Mouse (Mus musculus) midbrain, postnatal 0 days (tissue): Measurements from ENCODE around the gene Mas1. TPM values are rescaled to one million over a fixed set of nuclear protein-coding genes. Genes with fewer than 3 reads are reported as not detected.
"Not testable (repeated sequence)": the region's sequence is repeated elsewhere in the genome, so short reads cannot be mapped to it uniquely, and the experiment has no call there.

Experiments
- ATAC-seq: fragments of 200-750 bp; cut with Nextera tagmentation; 2 replicates; pipeline ENCODE4 v1.8.0; 2017; ENCODE audit warnings: moderate number of reproducible peaks, mild to moderate bottlenecking, moderate TSS enrichment, moderate library complexity; ENCODE audit not compliant: low FRiP score
- DNase-seq: peaks from one replicate; pipeline ENCODE4 v3.0.0-alpha.2; 2015; ENCODE audit warnings: low spot score
- H3K27ac ChIP-seq: fragments of 300-500 bp; sonication (generic); 2 replicates; pipeline ENCODE4 v1.5.1; 2014; ENCODE audit warnings: low read depth, mild to moderate bottlenecking, low read length, mixed read lengths
- H3K27me3 ChIP-seq: fragments of 300-500 bp; sonication (generic); 2 replicates; pipeline ENCODE4 v1.6.1; 2014; ENCODE audit warnings: low read length, control low read depth, mixed read lengths; ENCODE audit not compliant: insufficient read depth
- H3K36me3 ChIP-seq: fragments of 300-500 bp; sonication (generic); 2 replicates; pipeline ENCODE4 v1.6.1; 2014; ENCODE audit warnings: low read length, control low read depth, mixed read lengths; ENCODE audit not compliant: insufficient read depth
- H3K4me1 ChIP-seq: fragments of 300-500 bp; sonication (generic); 2 replicates; pipeline ENCODE4 v1.6.1; 2014; ENCODE audit warnings: mild to moderate bottlenecking, control low read depth, antibody characterized with exemption, low read length, mixed read lengths; ENCODE audit not compliant: insufficient read depth
- H3K4me2 ChIP-seq: fragments of 300-500 bp; sonication (generic); 2 replicates; pipeline ENCODE4 v1.6.1; 2014; ENCODE audit warnings: low read depth, mild to moderate bottlenecking, low read length, mixed read lengths; ENCODE audit not compliant: poor library complexity, severe bottlenecking
- H3K4me3 ChIP-seq: fragments of 300-500 bp; sonication (generic); 2 replicates; pipeline ENCODE4 v1.5.1; 2014; ENCODE audit warnings: low read depth, mild to moderate bottlenecking, low read length, moderate library complexity
- H3K9ac ChIP-seq: fragments of 300-500 bp; sonication (generic); replicated peaks from 2 replicates; pipeline ENCODE4 v1.6.1; 2014; ENCODE audit warnings: mild to moderate bottlenecking, low read length, moderate library complexity, mixed read lengths; ENCODE audit not compliant: poor library complexity, severe bottlenecking
- H3K9me3 ChIP-seq: fragments of 300-500 bp; sonication (generic); 2 replicates; pipeline ENCODE4 v1.6.1; 2016; ENCODE audit warnings: low read length, control low read depth
- CTCF ChIP-seq: IDR thresholded peaks from 2 replicates; pipeline ENCODE4 v1.5.1; 2016; ENCODE audit warnings: antibody characterized with exemption, mild to moderate bottlenecking
- WGBS: fragments of 180-500 bp; shearing (Covaris S2); extraction: QIAGEN DNeasy Blood & Tissue Kit; methylation state at CpG from one replicate; pipeline ENCODE4 v1.1.7; 2014; 5-methylcytosine and 5-hydroxymethylcytosine counted together
- polyA plus RNA-seq: library from polyadenylated mRNA; unstranded; fragments of >200 nt; fragmentation: Nextera tagmentation; extraction: Ambion mirVana; gene quantifications from 2 replicates; pipeline ENCODE4 v1.2.1, GENCODE M21; 2015
- total RNA-seq: library from RNA; depleted of rRNA; stranded (reverse); fragments of >200 nt; gene quantifications from 2 replicates; pipeline ENCODE4 v1.2.3, GENCODE M21; 2014

Mas1 gene
- total and polyA plus RNA-seq, 2 experiments from 2014 or later = 0.27 TPM; not detected in 1

- WGBS = 95% methylated on average over 6 of the region's 6 CpGs
- Histone ChIP-seq H3K27me3 (no peaks in the 10 kb centered on the region), H3K4me2 (no peak overlapping the region), H3K4me1 (no peaks in the 10 kb centered on the region), H3K4me3 (no peak overlapping the region), H3K9ac (no peak overlapping the region), H3K27ac (no peak overlapping the region), H3K9me3 (no peaks in the 10 kb centered on the region), H3K36me3 (0 out of 2 replicates have a peak, but pooled peaks cover 12% of the 10 kb centered on the region)
- DNase-seq = no peak
- no peak for TF ChIP-seq CTCF
- ATAC-seq = no peak
Measured at GRCm38 (mm10) chr17:12902291-12902690, 34.3 kb upstream of the Mas1 start.

GRCm38 (mm10) chr17:12898607-12899006, 30.7 kb upstream of the Mas1 start:
- H3K9ac ChIP-seq, H3K4me3 ChIP-seq, H3K27me3 ChIP-seq, ATAC-seq, H3K4me1 ChIP-seq, H3K4me2 ChIP-seq, H3K36me3 ChIP-seq, H3K9me3 ChIP-seq: not testable (repeated sequence)
- DNase-seq = peak; percentile 18
- H3K27ac ChIP-seq = peak overlapping the region; percentile 68; the same call in 1 of the 2 replicates
- 22% methylated on average over 2 of the region's 2 CpGs for WGBS

- Histone ChIP-seq H3K9me3 (no peaks in the 10 kb centered on the region), H3K27ac (no peak overlapping the region), H3K36me3 (no peaks in the 10 kb centered on the region; the same call in 1 of the 2 replicates), H3K4me2 (no peak overlapping the region), H3K9ac (no peak overlapping the region), H3K4me1 (no peaks in the 10 kb centered on the region), H3K27me3 (no peaks in the 10 kb centered on the region), H3K4me3 (no peak overlapping the region)
- 86% methylated on average over 5 of the region's 5 CpGs for WGBS
- DNase-seq (peak; percentile 17), ATAC-seq (peak; percentile 28; the same call in 1 of the 2 replicates)
- no peak for TF ChIP-seq CTCF
Measured at GRCm38 (mm10) chr17:12897674-12898073, 29.7 kb upstream of the Mas1 start.

DNA sequence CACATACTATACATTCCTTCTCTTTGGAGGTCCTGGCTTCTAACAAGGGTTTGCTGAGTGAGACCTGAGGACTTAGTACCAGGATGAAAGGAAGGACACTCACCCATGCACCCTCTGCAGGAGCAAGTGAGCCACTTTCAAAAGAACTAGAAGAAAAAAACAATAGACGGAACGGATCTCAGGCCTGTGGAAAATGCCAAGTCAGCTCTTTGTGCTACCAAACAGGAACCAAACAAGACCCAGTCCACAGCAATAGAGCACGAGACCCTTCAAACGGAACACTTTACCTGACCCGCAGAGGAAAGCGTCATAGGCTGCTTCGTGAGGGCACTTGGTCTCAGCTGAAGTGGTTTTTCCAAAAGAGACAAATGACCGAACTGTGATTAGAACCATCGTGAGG, 24.1 kb upstream of the Mas1 start:
- no peaks in the 10 kb centered on the region for H3K4me1 ChIP-seq
- H3K27me3 ChIP-seq = no peaks in the 10 kb centered on the region
- no peak for DNase-seq
- no peak overlapping the region for H3K9ac ChIP-seq
- no peak for TF ChIP-seq CTCF
- 87% methylated on average over 9 of the region's 9 CpGs for WGBS
- H3K9me3 ChIP-seq = no peaks in the 10 kb centered on the region
- ATAC-seq = no peak
- H3K27ac ChIP-seq = no peak overlapping the region
- peaks cover 16% of the 10 kb centered on the region; the same call in 1 of the 2 replicates for H3K36me3 ChIP-seq
- no peak overlapping the region for H3K4me2 ChIP-seq
- H3K4me3 ChIP-seq = no peak overlapping the region

GRCm38 (mm10) chr17:12891054-12891453, 23.1 kb upstream of the Mas1 start:
- Histone ChIP-seq H3K9me3 (no peaks in the 10 kb centered on the region), H3K27ac (no peak overlapping the region), H3K27me3 (no peaks in the 10 kb centered on the region), H3K4me2 (no peak overlapping the region), H3K9ac (no peak overlapping the region), H3K4me3 (no peak overlapping the region), H3K36me3 (peaks cover 16% of the 10 kb centered on the region; the same call in 1 of the 2 replicates), H3K4me1 (no peaks in the 10 kb centered on the region)
- 87% methylated on average over 4 of the region's 4 CpGs for WGBS
- no peak for TF ChIP-seq CTCF
- ATAC-seq = no peak
- no peak for DNase-seq

DNA sequence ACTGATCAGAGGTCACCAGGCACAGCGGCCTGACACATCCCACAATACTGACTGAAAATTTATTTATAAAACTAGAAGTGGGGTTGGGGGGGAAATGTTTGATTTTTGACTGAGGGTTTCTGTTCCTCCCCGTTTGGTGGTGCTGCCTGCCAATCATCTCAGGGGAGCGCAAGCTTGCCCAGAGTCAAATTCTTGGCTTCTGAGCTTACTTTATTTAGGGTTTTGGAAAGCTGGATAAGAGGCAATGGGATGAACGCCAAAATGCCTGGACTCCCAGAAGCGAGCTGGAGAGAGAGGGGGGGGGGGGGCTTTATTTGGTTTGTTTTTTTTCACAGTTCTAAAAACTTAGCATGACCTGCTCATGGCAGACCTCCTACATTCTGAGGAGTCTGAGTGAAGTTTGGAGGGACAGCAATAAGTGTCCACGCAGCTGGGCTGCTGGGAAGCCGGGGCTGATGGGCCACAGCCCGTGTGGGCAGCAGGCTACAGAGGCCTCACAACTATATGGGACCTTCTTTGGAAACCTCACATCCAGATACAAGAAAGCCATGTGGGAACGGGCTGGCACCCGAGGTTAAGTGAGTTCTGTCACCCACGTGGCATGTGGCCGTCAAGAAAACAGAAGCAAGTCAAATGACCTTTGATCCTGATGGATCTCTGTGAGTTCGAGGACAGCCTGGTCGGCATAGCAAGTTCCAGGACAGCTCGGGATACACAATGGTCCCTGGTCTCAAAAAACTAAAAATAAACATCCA, 19.3 kb upstream of the Mas1 start:
- H3K4me1 ChIP-seq = no peaks in the 10 kb centered on the region
- H3K27ac ChIP-seq = no peak overlapping the region
- no peak for TF ChIP-seq CTCF
- ATAC-seq (no peak), DNase-seq (peak; percentile 32)
- H3K9me3 ChIP-seq = no peaks in the 10 kb centered on the region
- peaks cover 16% of the 10 kb centered on the region; the same call in 1 of the 2 replicates for H3K36me3 ChIP-seq
- H3K4me3 ChIP-seq = no peak overlapping the region
- H3K27me3 ChIP-seq = no peaks in the 10 kb centered on the region
- WGBS = 78% methylated on average over 15 of the region's 15 CpGs
- H3K9ac ChIP-seq = no peak overlapping the region
- no peak overlapping the region for H3K4me2 ChIP-seq
